Mouse (Mus musculus): ENCODE measurements around the gene Akap12.

Akap12 gene

GRCm38 (mm10) chr10:4282395-4282794, 16.2 kb downstream of the Akap12 start:
- no peak for DNase-seq (ENCODE audit: low read depth, low spot score)

- no peak for DNase-seq (ENCODE audit: low read depth, low spot score)
Measured at GRCm38 (mm10) chr10:4284781-4285180, 18.6 kb downstream of the Akap12 start.

- DNase-seq (ENCODE audit: low read depth, low spot score) = no peak
Measured at GRCm38 (mm10) chr10:4285752-4286151, 19.6 kb downstream of the Akap12 start.

GRCm38 (mm10) chr10:4289171-4289570, 23.0 kb downstream of the Akap12 start:
- DNase-seq (ENCODE audit: low read depth, low spot score) = no peak

DNA sequence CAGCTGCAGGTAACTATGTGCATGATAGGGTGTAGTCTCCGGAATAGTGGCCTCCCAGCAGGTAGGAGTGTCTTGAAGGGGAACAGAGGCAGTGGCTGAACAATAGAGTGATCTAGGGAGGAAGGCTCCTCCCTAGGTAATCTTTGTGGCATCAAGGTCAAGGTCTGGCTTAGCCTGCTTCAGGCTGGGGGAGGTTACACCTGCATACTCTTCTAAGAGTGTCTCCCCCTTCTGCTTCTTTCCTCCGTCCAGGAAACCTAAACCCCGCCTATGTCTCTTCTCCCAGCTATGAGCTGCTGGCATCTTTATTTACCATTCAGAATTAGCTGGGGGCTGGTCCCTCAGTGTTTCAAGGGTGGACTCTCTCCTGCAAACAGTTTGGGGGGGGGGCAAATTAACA, 23.5 kb downstream of the Akap12 start:
- DNase-seq (ENCODE audit: low read depth, low spot score) = no peak

DNA sequence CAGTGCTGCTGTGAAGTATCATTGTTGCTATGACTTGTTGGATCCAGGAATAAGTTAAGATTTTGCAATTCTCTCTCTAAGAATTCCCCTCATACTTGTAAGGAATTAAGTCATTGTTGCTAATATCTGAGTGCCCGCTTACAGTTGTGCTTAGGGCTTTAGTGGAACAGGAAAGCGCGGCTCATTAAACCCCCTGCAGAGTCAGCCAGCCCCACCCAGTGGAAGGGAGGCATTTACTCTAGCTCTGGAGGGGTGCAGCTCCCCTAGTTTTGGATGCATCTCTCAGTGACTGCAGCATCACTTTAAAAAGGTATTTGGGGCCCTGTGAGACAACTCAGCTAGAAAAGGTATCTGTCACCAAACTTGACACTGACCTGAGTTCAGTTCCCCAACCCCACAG, 24.0 kb downstream of the Akap12 start:
- DNase-seq (ENCODE audit: low read depth, low spot score) = no peak

GRCm38 (mm10) chr10:4290561-4290960, 24.4 kb downstream of the Akap12 start:
- no peak for DNase-seq (ENCODE audit: low read depth, low spot score)

GRCm38 (mm10) chr10:4293418-4293817, 27.2 kb downstream of the Akap12 start:
- no peak for DNase-seq (ENCODE audit: low read depth, low spot score)

DNA sequence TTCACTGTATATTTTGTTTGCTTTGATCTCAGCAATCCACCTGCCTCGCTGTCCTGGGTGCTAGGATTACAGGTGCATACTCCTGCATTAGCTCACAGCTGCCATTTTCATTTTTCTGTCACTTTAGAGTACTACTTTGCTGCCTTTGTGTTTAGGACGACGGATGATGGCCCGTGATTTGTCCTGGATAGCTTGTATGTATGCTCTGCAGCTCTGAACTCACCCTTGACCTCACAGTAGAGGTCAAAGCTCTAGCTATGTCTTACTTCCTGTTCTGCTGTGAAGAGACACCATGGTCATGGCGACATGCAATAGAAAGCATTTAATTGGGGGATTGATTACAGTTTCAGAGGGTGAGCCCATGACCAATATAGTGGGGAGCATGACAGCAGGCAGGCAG, 37.4 kb downstream of the Akap12 start:
- no peak for DNase-seq (ENCODE audit: low read depth, low spot score)

DNA sequence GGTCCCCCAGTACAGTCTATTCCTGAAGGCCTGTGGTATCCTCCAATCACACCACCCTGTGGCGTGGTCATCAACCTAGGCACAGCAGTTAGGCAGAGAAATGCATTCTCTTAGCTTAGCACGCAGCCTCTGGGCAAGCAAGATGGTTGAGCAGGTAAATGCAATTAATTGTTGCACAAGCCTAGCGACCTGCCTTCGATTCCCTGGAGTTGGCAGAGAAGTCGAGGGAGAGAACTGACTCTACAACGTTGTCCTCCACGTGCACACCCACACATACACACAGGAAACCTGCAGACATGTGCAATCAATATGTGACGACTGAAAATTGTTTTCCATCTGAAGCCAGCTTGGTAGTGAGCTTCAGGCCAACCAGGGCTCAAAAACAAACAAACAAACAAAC, 57.7 kb downstream of the Akap12 start:
- no peak for DNase-seq (ENCODE audit: low read depth, low spot score)

DNA sequence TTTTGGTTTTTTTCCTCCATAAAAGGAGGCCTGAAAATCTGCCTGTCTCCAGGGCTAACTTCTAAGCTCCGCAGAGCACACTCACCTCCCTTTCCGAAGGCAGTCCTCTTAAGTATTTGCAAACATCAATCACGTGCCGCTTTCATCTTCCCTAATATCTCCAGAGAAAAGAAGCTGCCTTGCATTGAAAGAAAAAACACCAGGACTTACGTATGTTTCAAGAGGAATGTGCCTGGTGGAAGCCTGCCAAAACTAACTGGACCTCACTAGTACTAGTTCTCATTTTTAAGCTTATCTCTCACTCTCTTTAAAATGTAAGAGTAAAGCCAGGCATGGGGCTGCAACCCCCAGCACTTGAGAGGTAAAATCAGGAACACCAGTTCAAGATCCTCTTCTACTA, 59.4 kb downstream of the Akap12 start:
- no peak for DNase-seq (ENCODE audit: low read depth, low spot score)

DNA sequence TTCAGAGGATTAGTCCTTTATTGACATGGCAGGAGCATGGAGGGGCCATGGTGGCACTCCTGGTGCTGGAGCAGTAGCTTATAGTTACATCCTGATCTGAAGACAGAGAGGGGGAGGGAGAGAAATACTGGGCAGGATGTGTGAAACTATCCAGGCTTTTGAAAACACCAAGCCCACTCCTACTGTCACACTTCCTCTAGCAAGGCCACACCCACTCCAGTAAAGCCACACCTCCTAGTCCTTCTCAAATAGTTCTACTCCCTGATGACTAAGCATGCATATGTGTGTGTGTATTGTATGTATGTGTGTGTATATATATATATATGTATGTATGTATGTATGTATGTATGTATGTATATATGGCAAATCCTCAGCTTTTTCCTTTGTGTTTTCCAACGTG, 61.5 kb downstream of the Akap12 start:
- no peak for DNase-seq (ENCODE audit: low read depth, low spot score)

DNA sequence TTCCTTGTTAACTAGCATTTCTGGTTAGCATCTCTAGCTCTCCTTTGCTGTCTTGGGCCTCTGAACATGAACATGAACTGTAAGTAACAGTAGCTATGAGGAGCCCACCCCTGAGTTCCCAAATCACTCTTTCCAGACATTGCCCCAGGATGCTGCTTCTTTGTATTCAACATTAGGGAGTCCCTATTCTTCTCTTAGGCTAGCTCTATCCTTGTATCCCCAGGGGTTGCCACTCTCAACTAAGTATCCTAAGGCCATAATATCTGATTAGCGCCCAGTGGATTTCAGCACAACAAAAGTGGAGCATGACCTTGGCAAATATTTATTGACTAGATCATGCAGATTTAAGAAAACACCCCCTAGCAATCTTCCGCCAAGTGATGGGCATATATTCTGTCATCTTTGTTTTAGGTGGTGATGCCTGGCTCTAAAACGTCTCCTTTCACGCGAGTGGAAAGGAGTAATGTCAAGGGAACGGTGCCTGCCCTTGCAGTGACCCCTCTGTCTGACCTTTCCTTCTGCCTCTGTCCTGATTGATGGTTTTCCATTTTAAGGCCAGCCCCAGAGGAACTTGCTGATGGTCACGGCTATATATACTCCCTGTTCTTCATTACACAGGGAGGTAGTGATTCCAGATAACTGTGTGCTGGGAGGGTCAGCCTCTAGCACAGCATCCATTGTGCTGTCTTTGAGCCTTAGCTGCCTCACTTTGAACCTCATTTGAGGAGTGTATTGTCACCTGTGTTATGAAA, 66.2 kb downstream of the Akap12 start:
- DNase-seq (ENCODE audit: low read depth, low spot score) = no peak

- no peak for DNase-seq (ENCODE audit: low read depth, low spot score)
Measured at GRCm38 (mm10) chr10:4333319-4333718, 67.1 kb downstream of the Akap12 start.

- DNase-seq (ENCODE audit: low read depth, low spot score) = no peak
Measured at GRCm38 (mm10) chr10:4334039-4334683, 68.0 kb downstream of the Akap12 start.

DNA sequence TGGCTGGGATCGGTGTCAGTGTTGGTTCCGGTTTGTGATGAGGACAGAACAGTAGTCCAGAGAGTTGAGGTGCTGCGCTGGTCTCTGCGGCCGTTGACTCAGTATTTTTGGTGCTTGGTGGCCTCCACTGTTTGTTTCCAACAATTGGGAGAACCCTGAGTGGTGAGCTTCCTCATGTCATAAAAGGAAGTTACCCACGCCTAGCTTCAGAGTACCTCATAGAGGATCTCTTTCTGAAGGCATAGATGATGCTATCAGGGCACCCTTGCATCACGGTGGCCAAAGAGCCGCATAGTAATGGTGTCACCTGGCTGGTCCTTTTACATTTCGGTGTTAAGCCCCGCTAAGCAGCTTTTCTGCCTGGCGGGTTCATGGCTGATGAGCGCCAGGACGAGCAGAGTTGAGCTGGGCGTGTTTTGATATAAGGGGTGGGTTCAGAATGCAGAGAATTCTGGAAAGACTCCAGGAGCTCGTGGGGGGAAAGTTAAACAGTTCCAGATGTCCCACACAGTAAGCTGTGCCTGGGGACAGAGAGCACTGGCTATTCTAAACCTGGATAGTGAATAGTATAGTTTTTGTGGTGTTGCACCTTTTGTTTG, 72.8 kb downstream of the Akap12 start:
- DNase-seq (ENCODE audit: low read depth, low spot score) = no peak

DNA sequence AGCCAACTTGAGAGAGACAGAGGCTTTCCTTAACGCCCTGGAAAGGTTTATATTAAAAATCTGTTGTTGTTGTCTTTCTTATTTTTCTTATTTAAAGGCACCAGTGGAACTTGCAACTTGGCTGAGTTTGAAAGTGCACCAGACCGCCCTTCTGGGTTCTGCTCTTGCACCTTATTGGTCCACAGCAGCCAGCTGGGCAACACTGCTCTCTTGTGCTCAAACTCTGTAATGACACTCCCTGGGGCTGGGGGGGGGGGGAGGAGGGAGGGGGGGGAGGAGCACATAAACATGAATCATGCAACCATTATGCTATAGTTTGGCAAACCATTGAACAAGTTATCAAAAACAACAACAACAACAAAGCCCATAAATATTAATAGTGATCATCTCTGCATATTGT, 75.2 kb downstream of the Akap12 start:
- no peak for DNase-seq (ENCODE audit: low read depth, low spot score)

DNA sequence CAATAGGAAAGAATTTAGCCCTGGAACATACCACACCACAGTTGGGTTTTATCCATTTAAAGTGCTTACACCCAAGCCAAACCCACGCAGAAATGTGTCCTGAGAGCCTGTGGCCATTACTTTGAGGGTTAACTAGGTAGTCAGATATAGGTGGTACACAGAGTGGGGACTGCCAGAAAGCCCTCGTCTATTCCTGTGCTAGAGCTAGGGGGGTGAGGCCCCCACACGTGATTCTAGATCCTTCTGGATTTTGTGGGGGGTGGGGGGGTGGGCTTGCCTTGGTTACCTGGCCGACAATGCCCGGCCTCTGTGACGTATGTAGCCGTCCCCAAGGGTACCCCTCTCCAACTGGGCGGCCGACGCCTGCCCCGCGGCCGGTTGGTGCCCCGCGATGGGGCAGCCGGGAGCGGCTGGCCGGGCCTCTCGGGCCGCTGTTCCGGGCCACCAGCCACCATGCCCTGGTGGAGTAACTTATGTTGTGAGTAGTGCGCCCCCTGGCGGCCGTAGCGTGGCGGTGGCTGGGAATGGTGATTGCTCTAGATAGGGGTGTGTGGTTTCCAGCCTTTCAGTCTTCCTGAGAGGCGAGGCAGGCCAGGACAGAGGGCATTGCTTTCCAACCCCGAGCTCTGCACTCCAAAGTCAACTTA, 80.4 kb downstream of the Akap12 start:
- peak; percentile 84 for DNase-seq (ENCODE audit: low read depth, low spot score)

- no peak for DNase-seq (ENCODE audit: low read depth, low spot score)
Measured at GRCm38 (mm10) chr10:4347136-4347492, 80.9 kb downstream of the Akap12 start.

GRCm38 (mm10) chr10:4347591-4347990, 81.4 kb downstream of the Akap12 start:
- no peak for DNase-seq (ENCODE audit: low read depth, low spot score)

- no peak for DNase-seq (ENCODE audit: low read depth, low spot score)
Measured at GRCm38 (mm10) chr10:4354371-4355260, 88.4 kb downstream of the Akap12 start.
